Mouse (Mus musculus) heart, adult 8-10 months (tissue): ENCODE data around the gene Casq2. TPM values are rescaled to one million over a fixed set of nuclear protein-coding genes. Genes with fewer than 3 reads are reported as not detected.

Source experiments
- DNase-seq: peaks from one replicate; pipeline ENCODE4 v3.0.0; 2022; ENCODE audit warnings: low spot score
- total RNA-seq, 4 experiments: library from RNA; stranded (reverse); gene quantifications; 2 replicates each; pipeline ENCODE4 v1.2.4; 2022

The Casq2 gene
- total RNA-seq, 4 experiments from 2014 or later = 901 to 1,105 (median 935) TPM

DNA sequence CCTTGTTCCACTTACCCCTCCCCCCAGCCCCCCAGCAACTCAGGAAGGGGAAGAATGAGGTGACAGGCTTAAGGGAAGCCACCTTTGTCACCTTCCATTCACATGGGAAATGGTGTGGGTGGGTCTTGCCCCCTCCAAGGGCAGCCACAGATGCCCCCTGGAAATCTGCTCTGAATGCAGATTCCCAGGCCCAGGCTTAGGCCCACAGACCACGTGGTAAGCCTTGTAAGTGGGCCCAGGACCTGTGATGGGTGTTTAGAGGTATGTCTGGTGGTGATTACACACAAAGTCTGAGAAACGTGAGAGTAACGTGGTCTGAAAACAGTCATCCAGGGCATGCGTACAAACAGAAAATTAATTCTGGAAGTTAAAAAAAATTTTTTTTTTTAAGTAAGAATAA lies 78.7 kb downstream of the Casq2 start:
- DNase-seq = no peak

GRCm38 (mm10) chr3:102165536-102166286 lies 79.5 kb downstream of the Casq2 start:
- DNase-seq = no peak

GRCm38 (mm10) chr3:102166287-102166620 lies 80.0 kb downstream of the Casq2 start:
- no peak for DNase-seq

GRCm38 (mm10) chr3:102166794-102167193 lies 80.6 kb downstream of the Casq2 start:
- no peak for DNase-seq

DNA sequence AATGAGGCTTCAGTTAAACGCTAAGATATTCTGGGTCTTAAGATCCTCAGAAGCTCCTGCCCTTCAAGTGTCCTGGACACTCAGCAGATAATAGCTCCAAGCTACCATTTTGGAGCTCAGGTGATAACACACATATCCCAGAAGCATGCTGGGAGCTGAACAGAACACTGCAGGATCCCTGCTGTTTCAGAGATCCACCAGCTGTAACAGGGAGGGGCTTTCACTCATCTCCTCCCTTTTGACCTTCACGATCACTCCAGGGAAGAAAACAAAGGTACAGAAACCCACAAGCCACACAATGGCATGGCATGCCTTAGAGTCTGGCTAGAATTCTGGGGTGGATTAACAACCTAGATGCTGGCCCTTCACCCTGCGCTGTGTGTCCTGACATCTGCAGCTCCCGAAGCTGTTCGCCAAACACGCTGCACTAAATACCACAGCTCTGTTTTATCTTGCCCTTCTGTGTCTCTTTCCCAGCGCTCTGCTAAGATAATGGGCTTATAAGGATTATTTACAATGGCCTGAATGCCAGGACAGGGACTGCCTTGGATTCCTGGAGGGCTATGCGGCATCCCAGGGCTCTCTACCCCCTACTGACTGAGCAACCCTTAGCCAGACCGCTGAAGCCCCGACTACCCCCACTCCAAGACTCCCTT lies 81.5 kb downstream of the Casq2 start:
- no peak for DNase-seq

DNA sequence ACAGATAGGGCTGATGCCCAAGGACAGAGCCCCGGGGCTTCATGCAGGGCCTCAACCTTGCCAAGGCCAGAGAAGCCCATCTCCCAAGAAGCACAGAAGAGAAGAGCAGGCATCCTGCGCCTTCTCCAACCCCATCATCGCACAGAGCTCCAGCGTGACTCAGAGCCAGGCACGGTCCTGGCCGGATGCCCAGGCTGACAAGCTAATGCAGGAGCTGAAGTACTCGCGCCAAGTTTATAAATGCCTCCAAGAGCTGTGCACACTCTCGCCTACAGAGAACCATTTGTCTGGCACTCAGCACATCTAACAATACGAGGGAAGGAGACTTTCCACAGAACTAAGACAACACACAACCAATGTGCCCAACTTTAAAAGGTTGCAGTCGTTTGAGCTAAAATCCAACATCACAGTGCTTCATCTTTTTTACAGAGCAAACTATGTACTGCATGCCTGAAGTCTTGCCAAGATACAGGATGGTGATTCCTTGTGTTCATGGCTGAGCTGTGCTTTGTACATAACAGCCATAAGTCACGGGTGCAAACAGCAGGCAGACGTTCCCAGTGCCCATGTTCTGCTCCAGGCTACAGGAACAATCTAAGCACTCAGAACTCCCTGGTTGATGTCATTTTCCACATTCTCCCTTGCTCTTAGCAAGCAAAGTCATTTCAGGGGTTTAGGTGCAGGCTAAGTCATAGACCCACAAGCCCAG lies 83.1 kb downstream of the Casq2 start:
- DNase-seq = peak; percentile 90

DNA sequence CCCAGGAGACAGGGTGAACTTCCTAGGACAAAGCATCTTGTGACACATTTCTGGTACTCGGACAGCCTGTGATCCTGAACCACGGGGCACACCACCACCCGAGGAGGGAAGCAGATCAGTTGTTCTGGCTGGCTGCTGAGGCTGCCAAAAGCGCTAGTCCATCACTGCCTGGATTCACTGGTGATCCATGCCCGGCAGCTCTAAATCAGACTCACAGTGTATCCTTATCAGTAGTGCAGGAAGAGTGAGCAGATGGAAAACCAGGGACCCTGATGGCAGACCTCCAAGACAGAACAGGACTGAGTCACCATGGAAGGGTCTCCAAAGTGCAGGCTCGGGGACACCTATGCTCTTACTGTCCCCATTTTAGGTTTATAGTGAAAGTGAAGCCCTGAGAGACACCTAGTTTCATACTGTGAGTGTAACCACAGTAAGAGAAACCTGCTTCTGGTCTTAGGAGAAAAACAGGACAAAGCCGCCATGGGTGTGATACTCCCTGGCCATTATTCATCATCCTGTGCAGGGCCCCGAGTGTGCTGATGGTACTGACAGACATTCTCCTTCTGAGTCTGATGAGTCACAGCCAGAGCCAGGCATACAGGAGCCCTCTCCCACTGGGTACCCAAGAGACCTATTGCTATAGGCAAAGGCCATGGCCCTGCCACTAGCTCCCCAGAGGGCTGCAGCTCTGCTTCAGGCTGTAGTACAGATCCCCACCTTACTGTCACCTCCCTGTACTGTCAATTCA lies 88.1 kb downstream of the Casq2 start:
- DNase-seq = no peak

DNA sequence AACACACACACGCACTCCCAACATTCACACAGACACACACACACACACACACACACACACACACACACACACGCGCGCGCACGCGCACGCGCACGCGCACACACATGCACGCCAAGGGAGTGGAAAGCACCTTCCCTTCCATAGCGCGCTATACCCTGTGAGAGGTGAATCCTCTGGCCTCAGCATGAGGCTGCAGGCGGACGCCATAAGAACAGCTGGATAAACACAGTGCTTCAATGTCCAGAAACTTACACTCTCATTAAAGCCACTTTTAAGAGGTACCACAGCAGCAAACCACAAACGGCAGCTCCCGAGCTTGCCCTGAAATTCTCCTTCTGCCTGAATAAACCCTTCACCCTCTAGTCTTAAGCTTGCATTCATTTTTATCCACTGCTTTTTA lies 89.5 kb downstream of the Casq2 start:
- DNase-seq = no peak

- DNase-seq = no peak
Observed at GRCm38 (mm10) chr3:102176116-102176515, 89.9 kb downstream of the Casq2 start.

DNA sequence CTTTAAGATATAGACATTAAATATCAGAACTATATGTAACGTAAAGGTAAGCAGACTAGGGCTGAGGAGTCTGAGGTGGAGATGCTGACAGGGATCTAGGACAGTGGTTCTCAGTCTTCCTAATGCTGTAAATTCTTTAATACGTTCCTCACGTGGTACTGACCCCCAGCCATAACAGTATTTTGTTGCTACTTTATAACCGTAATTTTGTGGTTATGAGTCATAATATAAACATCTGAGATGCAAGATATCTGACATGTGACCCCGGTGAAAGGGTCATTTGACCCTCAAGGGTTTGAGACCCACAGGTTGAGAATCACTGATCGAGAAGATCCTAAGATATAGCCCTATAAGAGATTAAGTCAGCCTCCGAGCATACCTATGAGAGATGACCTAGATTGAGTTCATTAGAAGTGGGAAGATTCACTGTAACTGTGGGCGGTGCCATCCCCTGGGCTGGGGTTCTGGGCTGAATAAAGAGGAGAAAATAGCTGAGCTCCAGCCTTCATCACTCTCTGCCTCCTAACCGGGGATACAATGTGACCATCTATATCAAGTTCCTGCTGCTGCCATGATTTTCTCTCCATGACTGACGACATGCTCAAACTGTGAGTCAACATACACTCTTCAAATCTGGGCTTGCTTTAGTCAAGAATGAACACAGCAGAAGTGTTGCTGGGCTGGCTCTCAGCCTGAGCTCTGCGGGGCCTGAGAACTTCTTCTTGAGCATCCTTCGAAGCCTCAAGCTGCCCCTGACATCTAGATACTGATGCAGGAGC lies 91.8 kb downstream of the Casq2 start:
- DNase-seq = no peak

DNA sequence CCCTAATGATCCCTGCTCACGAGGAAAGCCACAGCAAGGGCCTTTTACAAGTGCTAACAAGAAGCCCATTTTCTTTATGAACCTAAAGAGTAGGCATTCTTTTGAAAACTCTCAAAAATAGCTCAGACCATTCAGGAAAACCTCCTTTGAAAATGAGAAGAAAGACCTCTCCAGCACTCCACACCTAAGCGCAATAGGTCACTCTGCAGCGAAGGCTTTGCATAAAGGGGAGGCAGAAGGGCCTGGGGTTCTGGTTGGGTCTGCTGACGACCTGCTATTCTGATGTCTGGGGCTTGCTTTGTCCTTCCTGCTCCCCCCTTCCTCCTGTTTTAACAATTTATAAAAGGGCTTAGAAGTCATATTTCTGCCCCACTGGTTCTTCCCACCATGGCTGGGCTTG lies 93.7 kb downstream of the Casq2 start:
- no peak for DNase-seq

DNA sequence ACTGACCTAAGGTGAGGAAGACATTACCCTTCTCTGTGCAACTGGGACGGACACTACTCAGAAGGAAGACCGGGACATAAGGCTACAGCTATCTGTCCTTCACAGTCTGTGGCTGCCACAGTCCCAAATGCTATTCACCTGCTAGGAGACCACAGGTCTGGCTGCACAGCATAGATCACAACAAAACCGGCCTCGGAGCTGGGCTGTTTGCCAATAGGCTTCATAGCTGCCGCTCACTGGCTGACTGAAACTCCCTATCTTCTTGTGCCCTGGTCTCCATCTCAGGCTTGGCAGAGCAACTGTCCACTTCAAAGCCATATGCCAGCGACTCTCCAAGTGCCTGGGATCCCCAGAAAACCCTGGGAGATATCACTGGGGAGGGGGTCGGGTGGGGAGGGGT lies 94.5 kb downstream of the Casq2 start:
- DNase-seq = peak; percentile 36

DNA sequence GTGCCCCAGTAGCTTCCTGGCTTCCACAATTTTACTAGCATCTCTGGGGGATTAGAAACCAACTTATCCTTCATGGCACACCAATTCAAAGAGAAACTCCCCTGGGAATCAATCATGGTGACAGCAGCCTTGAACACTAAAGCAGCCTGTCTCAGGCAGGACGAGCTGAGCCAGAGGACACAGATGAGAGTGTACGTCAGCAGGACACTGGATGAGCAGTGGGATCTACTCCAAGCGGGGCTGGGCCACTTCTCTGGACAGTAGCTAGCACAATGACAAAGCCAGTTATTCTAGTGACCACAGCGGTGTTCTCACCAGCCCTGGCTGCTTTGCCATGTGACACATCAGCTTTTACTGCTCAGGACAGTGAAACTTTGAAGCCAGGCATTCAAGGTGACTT lies 95.0 kb downstream of the Casq2 start:
- no peak for DNase-seq

GRCm38 (mm10) chr3:102182601-102183000 lies 96.4 kb downstream of the Casq2 start:
- DNase-seq = no peak

DNA sequence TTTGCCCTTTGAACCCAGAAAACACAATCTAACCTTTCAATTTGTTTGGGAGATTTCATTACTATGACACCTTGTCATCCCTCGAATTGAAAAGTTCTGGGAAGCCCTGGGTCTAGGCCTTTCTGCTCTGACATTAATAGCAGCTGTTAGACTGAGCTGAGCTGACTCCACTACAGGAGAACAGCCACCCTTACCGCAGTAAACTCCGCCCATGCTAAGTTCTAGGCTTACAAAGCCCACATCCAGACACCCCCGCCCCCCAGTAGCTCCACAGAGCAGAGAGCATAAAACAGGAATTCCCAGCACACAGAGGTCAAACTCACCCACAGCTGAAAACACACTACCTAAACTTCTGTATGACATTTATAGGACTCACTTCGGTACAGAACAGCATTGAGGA lies 98.5 kb downstream of the Casq2 start:
- no peak for DNase-seq

DNA sequence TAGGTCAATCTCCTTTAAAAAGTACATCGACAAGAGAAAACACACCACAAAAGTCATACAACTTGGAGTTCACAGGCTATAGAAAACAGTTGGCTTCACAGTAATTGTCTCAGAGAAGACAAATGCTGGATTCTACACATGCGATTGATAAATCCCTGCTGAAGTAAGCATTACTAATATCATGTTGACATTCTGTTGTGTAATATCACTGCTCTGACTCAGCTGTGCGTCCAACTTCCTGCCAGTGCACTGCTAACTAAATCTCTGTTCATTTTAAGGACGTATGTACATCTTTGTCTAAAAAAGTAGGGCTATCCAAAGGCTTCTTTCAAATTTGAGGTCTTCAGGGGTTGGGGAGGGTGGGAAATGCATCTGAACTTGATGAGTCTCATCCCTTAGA lies 101.2 kb downstream of the Casq2 start:
- DNase-seq = no peak

DNA sequence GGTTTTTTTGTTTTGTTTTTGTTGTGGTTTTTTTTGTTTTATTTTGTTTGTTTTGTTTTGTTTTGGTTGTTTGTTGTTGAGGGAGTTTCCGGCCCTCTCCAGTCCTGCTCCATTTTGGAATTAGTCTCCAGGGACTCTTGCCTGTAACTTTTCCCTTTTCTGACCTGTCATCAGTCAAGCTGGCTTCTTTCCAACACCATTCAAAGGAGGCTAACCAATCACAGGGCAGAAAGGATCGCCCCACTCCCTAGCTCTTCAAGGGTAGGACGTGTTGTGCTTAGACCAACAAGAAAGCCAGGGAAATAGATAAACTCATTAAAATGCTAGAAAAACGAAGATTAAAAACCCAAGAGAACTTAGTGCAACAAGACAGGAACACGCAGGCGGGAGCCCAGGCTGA lies 102.8 kb downstream of the Casq2 start:
- peak; percentile 49 for DNase-seq

DNA sequence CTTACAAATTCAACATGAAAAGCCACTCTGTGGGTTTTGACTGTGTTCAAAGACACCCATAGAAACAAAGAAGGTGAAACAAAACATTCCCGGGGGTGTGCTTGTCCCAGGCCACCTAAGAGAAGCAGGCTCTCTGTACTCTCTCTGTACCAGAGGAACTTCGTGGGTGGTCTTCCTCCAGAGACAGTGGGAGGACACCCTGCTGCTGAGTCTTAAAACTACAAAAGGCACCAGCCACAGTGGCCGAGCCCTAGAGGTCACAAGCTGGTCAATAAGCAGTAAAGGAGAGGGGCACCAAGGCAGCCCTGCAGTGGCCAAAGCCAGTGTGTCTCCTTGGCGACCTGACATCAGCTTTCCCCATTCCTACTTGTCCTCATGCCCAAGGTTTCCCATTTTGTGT lies 103.8 kb downstream of the Casq2 start:
- no peak for DNase-seq

DNA sequence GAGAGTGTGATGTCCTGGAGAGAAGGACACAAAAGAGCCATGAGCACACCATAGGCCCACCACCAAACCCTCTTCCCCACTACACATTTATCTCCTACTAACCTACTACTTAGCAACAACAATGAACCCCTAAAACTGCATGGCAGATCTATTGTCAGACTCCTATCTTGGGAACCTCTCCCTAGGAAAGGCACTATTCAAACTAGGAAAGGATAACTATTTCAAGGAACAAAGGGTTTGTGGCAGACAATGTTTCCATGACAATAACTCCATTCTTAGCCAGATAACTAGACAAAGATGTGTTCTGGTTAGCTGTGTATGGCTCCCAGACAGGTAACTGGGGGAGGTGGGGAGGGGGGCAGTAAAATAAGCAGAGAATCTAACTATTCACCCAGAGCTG lies 104.4 kb downstream of the Casq2 start:
- no peak for DNase-seq

DNA sequence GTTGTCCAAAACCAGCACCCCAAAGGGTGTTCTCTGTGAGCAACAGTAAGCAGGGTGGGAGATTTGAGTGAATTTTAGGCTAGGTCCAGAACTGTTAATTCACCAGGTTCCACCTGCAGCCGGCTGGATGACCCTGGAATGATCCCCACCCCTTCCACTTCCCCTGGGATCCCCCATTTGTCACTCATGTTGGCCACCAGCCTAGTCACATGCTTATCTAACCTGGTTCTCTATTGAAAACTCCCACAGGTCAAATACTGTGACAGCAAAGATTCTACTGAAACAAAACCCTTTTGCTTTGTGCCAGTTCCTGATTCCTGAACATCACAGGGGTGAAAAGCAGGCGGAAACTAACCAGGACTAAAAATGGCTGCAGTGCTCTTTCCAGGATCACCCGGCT lies 105.4 kb downstream of the Casq2 start:
- no peak for DNase-seq

- DNase-seq = peak; percentile 44
Observed at GRCm38 (mm10) chr3:102192621-102193020, 106.4 kb downstream of the Casq2 start.
